Mouse (Mus musculus) bone marrow macrophage, adult 2 months (primary cell): ENCODE measurements around the gene Mvb12b.

Experiments used
- CTCF ChIP-seq: IDR thresholded peaks from 2 replicates; pipeline ENCODE4 v1.5.1; 2012; ENCODE audit warnings: low read depth, mild to moderate bottlenecking, low read length, moderate library complexity
- POLR2A ChIP-seq: IDR thresholded peaks from 2 replicates; pipeline ENCODE4 v1.6.1; 2012; ENCODE audit warnings: mild to moderate bottlenecking, low read depth, low read length, borderline replicate concordance

GRCm38 (mm10) chr2:33788851-33789250 is 98.9 kb downstream of the Mvb12b start:
- TF ChIP-seq CTCF (no peak), POLR2A (no peak)
